Mouse (Mus musculus) spleen, adult 2 months (tissue): ENCODE results near the gene Hcn3.

Experiments
- CTCF ChIP-seq: fragments of 200-500 bp; IDR thresholded peaks from 2 replicates; pipeline ENCODE4 v1.5.1; 2011; ENCODE audit warnings: mild to moderate bottlenecking, inconsistent platforms; ENCODE audit not compliant: insufficient read depth, insufficient read length, insufficient replicate concordance; ENCODE audit errors: extremely low read depth
- POLR2A ChIP-seq: fragments of 200-500 bp; IDR thresholded peaks from 2 replicates; pipeline ENCODE4 v1.6.1; 2011; ENCODE audit warnings: low read depth, low read length, inconsistent platforms

DNA sequence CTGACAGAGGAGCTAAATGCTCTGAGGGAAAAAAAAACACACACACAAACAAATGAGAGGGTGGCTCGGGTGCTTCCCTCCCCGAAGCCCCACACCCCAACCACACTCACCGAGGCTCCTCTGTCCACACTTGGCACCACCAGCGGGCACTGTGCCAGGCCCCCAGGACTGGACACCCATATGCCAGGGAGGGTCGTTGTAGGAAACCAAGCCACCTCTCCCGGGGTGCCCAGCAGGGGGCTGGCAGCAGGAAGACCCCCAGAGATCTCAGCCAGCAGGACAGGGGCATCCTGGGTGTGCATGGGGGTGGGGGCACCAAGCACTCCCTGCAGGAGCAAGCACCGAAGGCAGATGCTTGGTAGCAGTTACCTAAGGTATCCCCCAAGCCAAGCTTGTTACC is 59.2 kb downstream of the Hcn3 start, which contains the start of gene Gm43738:
- TF ChIP-seq CTCF: no peak
- no peak for TF ChIP-seq POLR2A
